Mouse (Mus musculus) heart, embryonic 13.5 days (tissue): ENCODE results near the gene Cap2. TPM values are rescaled to one million over a fixed set of nuclear protein-coding genes. Genes with fewer than 3 reads are reported as not detected.

Experiments used
- ATAC-seq: fragments of 200-750 bp; cut with Nextera tagmentation; 2 replicates; pipeline ENCODE4 v1.8.0; 2017; ENCODE audit warnings: moderate TSS enrichment; ENCODE audit not compliant: insufficient number of reproducible peaks, low FRiP score, low TSS enrichment; ENCODE audit errors: extremely low read depth
- H3K27ac ChIP-seq: fragments of 300-500 bp; sonication (generic); replicated peaks from 2 replicates; pipeline ENCODE4 v1.5.1; 2015; ENCODE audit warnings: moderate library complexity, mild to moderate bottlenecking, inconsistent platforms
- H3K27me3 ChIP-seq: fragments of 300-500 bp; sonication (generic); replicated peaks from 2 replicates; pipeline ENCODE4 v1.6.1; 2015; ENCODE audit warnings: mild to moderate bottlenecking, inconsistent platforms
- H3K36me3 ChIP-seq: fragments of 300-500 bp; sonication (generic); 2 replicates; pipeline ENCODE4 v1.6.1; 2015; ENCODE audit warnings: mild to moderate bottlenecking, inconsistent platforms
- H3K4me1 ChIP-seq: fragments of 300-500 bp; sonication (generic); 2 replicates; pipeline ENCODE4 v1.6.1; 2015; ENCODE audit warnings: inconsistent platforms
- H3K4me2 ChIP-seq: fragments of 300-500 bp; sonication (generic); 2 replicates; pipeline ENCODE4 v1.6.1; 2015; ENCODE audit warnings: inconsistent platforms, mild to moderate bottlenecking, moderate library complexity
- H3K4me3 ChIP-seq: fragments of 300-500 bp; sonication (generic); 2 replicates; pipeline ENCODE4 v1.5.1; 2015; ENCODE audit warnings: moderate library complexity, mild to moderate bottlenecking, inconsistent platforms
- H3K9ac ChIP-seq: fragments of 300-500 bp; sonication (generic); 2 replicates; pipeline ENCODE4 v1.6.1; 2015; ENCODE audit warnings: inconsistent platforms, mild to moderate bottlenecking, moderate library complexity
- H3K9me3 ChIP-seq: fragments of 300-500 bp; sonication (generic); 2 replicates; pipeline ENCODE4 v1.6.1; 2016; ENCODE audit warnings: inconsistent platforms
- WGBS: fragments of 180-500 bp; shearing (Covaris S2); methylation state at CpG from one replicate; pipeline ENCODE4 v1.1.7; 2015; ENCODE audit warnings: mixed read lengths; 5-methylcytosine and 5-hydroxymethylcytosine counted together
- polyA plus RNA-seq: library from polyadenylated mRNA; unstranded; fragments of >200 nt; fragmentation: Nextera tagmentation; extraction: Ambion mirVana; gene quantifications from 2 replicates; pipeline ENCODE4 v1.2.1, GENCODE M21; 2015

Cap2 gene
- polyA plus RNA-seq, 1 experiment from 2014 or later = 127 TPM

- 72% methylated on average over 2 of the region's 2 CpGs for WGBS
- H3K27me3 ChIP-seq = no peaks in the 10 kb centered on the region
- peaks cover 13% of the 10 kb centered on the region; the same call in 1 of the 2 replicates for H3K4me1 ChIP-seq
- no peak overlapping the region for H3K9ac ChIP-seq
- ATAC-seq = no peak
- no peak overlapping the region for H3K27ac ChIP-seq
- peaks cover 9% of the 10 kb centered on the region for H3K36me3 ChIP-seq
- H3K9me3 ChIP-seq = no peaks in the 10 kb centered on the region
- no peak overlapping the region for H3K4me3 ChIP-seq
- no peak overlapping the region for H3K4me2 ChIP-seq
These were observed 99.7 kb downstream of the Cap2 start for GRCm38 (mm10) chr13:46601386-46601785.

- Histone ChIP-seq H3K9ac (no peak overlapping the region), H3K9me3 (no peaks in the 10 kb centered on the region), H3K4me2 (no peak overlapping the region), H3K4me1 (peaks cover 13% of the 10 kb centered on the region; the same call in 1 of the 2 replicates), H3K27me3 (no peaks in the 10 kb centered on the region), H3K36me3 (peaks cover under 1% of the 10 kb centered on the region; the same call in 1 of the 2 replicates), H3K27ac (no peak overlapping the region), H3K4me3 (no peak overlapping the region)
- no peak for ATAC-seq
- 66% methylated on average over 11 of the region's 11 CpGs for WGBS
These were observed 101.0 kb downstream of the Cap2 start for GRCm38 (mm10) chr13:46602674-46603073.

GRCm38 (mm10) chr13:46611033-46611432 is 109.4 kb downstream of the Cap2 start:
- Histone ChIP-seq H3K4me2 (no peak overlapping the region), H3K36me3 (peaks cover 66% of the 10 kb centered on the region), H3K27me3 (no peaks in the 10 kb centered on the region), H3K9ac (no peak overlapping the region), H3K4me3 (no peak overlapping the region), H3K4me1 (peaks cover 11% of the 10 kb centered on the region), H3K9me3 (0 out of 2 replicates have a peak, but pooled peaks cover 3% of the 10 kb centered on the region), H3K27ac (peak overlapping the region; percentile 21)
- WGBS = 49% methylated on average over 3 of the region's 3 CpGs
- ATAC-seq = no peak

- 64% methylated on average over 6 of the region's 6 CpGs for WGBS
These were observed 112.1 kb downstream of the Cap2 start for GRCm38 (mm10) chr13:46613694-46614272.

GRCm38 (mm10) chr13:46616673-46617362 is 115.2 kb downstream of the Cap2 start:
- Histone ChIP-seq H3K9me3 (no peaks in the 10 kb centered on the region), H3K36me3 (peaks cover 71% of the 10 kb centered on the region), H3K4me1 (peaks cover 5% of the 10 kb centered on the region; the same call in 1 of the 2 replicates), H3K27ac (no peak overlapping the region), H3K27me3 (no peaks in the 10 kb centered on the region), H3K4me3 (no peak overlapping the region), H3K9ac (no peak overlapping the region), H3K4me2 (no peak overlapping the region)
- ATAC-seq = no peak
- 89% methylated on average over 19 of the region's 19 CpGs for WGBS

More at GRCm38 (mm10) chr13:46613694-46614272, 112.1 kb downstream of the Cap2 start:
- Histone ChIP-seq H3K4me1 (peaks cover 11% of the 10 kb centered on the region), H3K4me2 (no peak overlapping the region), H3K27me3 (no peaks in the 10 kb centered on the region), H3K36me3 (peaks cover 77% of the 10 kb centered on the region), H3K27ac (no peak overlapping the region), H3K9ac (no peak overlapping the region), H3K9me3 (no peaks in the 10 kb centered on the region), H3K4me3 (no peak overlapping the region)
- no peak for ATAC-seq

GRCm38 (mm10) chr13:46619633-46620032 is 118.0 kb downstream of the Cap2 start:
- peak overlapping the region; percentile 20; the same call in 1 of the 2 replicates for H3K4me2 ChIP-seq
- 57% methylated on average over 11 of the region's 11 CpGs for WGBS
- H3K36me3 ChIP-seq = peaks cover 69% of the 10 kb centered on the region

GRCm38 (mm10) chr13:46620964-46621757 is 119.5 kb downstream of the Cap2 start:
- H3K9me3 ChIP-seq = no peaks in the 10 kb centered on the region
- peaks cover 71% of the 10 kb centered on the region for H3K36me3 ChIP-seq
- no peak overlapping the region for H3K4me2 ChIP-seq
- no peak overlapping the region for H3K27ac ChIP-seq
- H3K27me3 ChIP-seq = no peaks in the 10 kb centered on the region
- H3K9ac ChIP-seq = no peak overlapping the region
- H3K4me1 ChIP-seq = peaks cover 5% of the 10 kb centered on the region; the same call in 1 of the 2 replicates
- H3K4me3 ChIP-seq = no peak overlapping the region
- WGBS = 82% methylated on average over 7 of the region's 7 CpGs
- ATAC-seq = no peak

More at GRCm38 (mm10) chr13:46619633-46620032, 118.0 kb downstream of the Cap2 start:
- no peaks in the 10 kb centered on the region for H3K27me3 ChIP-seq
- peaks cover 5% of the 10 kb centered on the region; the same call in 1 of the 2 replicates for H3K4me1 ChIP-seq
- H3K4me3 ChIP-seq = no peak overlapping the region
- H3K9ac ChIP-seq = no peak overlapping the region
- no peak overlapping the region for H3K27ac ChIP-seq
- no peaks in the 10 kb centered on the region for H3K9me3 ChIP-seq
- no peak for ATAC-seq

- peaks cover 65% of the 10 kb centered on the region for H3K36me3 ChIP-seq
- H3K9me3 ChIP-seq = no peaks in the 10 kb centered on the region
- H3K4me1 ChIP-seq = peaks cover 6% of the 10 kb centered on the region; the same call in 1 of the 2 replicates
- WGBS = 72% methylated on average over 9 of the region's 9 CpGs
- no peak for ATAC-seq
- H3K4me2 ChIP-seq = no peak overlapping the region
- no peak overlapping the region for H3K4me3 ChIP-seq
- H3K27ac ChIP-seq = no peak overlapping the region
- no peak overlapping the region for H3K9ac ChIP-seq
- no peaks in the 10 kb centered on the region for H3K27me3 ChIP-seq
These were observed 125.0 kb downstream of the Cap2 start for GRCm38 (mm10) chr13:46626608-46627007.

- peaks cover 6% of the 10 kb centered on the region for H3K4me1 ChIP-seq
- no peak overlapping the region for H3K27ac ChIP-seq
- H3K36me3 ChIP-seq = peaks cover 66% of the 10 kb centered on the region
- no peak overlapping the region for H3K4me2 ChIP-seq
- no peak for ATAC-seq
- WGBS = 72% methylated on average over 10 of the region's 10 CpGs
- no peaks in the 10 kb centered on the region for H3K9me3 ChIP-seq
- H3K9ac ChIP-seq = no peak overlapping the region
- no peaks in the 10 kb centered on the region for H3K27me3 ChIP-seq
- no peak overlapping the region for H3K4me3 ChIP-seq
These were observed 126.2 kb downstream of the Cap2 start for GRCm38 (mm10) chr13:46627841-46628240.

GRCm38 (mm10) chr13:46629391-46629790 is 127.7 kb downstream of the Cap2 start:
- no peak for ATAC-seq
- Histone ChIP-seq H3K4me2 (no peak overlapping the region), H3K36me3 (peaks cover 56% of the 10 kb centered on the region), H3K27ac (no peak overlapping the region), H3K4me3 (no peak overlapping the region), H3K27me3 (no peaks in the 10 kb centered on the region), H3K4me1 (peaks cover 15% of the 10 kb centered on the region), H3K9me3 (no peaks in the 10 kb centered on the region), H3K9ac (no peak overlapping the region)
- WGBS = 73% methylated on average over 6 of the region's 6 CpGs

GRCm38 (mm10) chr13:46632796-46633195 is 131.1 kb downstream of the Cap2 start:
- no peaks in the 10 kb centered on the region for H3K27me3 ChIP-seq
- H3K27ac ChIP-seq = no peak overlapping the region
- no peak overlapping the region for H3K4me3 ChIP-seq
- 47% methylated on average over 4 of the region's 4 CpGs for WGBS
- peaks cover 59% of the 10 kb centered on the region for H3K36me3 ChIP-seq
- H3K9ac ChIP-seq = no peak overlapping the region
- no peak for ATAC-seq
- H3K9me3 ChIP-seq = peaks cover 4% of the 10 kb centered on the region; the same call in 1 of the 2 replicates
- no peak overlapping the region for H3K4me2 ChIP-seq
- peaks cover 9% of the 10 kb centered on the region; the same call in 1 of the 2 replicates for H3K4me1 ChIP-seq
